Comparison of ENCODE assay signal across 8 mouse cellular contexts in the genomic region with DNA sequence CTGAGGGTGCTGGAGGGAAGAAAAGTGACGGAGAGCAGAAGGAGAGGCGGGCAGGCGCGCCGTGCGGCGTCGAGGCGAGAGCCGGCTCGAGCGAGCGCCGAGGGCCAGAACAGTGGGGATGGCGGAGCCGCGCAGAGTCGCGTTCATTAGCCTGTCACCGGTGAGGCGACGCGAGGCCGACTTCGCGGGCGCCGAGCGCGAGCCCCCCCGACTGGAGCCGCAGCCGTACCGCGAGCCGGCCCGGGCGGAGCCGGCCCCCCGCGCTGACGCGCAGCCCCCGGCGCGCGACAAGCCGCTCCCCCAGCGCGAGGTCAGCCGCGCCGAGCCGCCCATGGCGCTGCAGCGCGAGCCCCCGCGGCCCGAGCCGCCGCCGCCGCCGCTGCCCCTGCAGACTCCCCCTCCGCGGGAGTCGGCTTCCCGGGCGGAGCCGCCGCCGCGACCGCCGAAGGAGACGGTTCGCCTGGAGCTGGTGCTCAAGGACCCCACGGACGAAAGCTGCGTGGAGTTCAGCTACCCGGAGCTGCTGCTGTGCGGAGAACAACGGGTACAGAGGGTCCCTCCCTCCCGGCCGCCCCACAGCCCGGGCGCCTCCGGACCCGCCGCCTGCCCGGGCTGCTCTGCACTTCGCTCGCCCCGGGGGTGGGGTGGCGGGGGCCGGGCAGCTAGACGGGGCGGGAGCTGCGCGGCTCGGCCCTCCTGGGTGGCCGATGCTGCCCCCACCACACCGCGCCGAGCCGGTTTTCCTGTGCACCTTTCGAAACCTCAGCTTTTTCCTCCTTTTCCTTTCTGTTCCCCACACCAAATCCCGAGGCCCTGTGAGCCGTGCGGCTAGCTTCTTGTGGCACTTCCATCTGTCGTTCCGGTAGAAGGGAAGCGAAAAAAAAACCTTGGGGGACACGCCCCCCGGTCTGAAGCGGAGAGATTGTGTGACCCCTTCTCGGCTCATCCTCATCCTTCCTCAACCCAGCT. TPM values are rescaled to one million over a fixed set of nuclear protein-coding genes. Genes with fewer than 3 reads are reported as not detected.
DNase-seq lines count a peak whose midpoint lies in the region; ATAC-seq and TF ChIP-seq lines count a peak whose summit lies in the region.

No protein-coding gene starts in this region.

- H3K4me2 ChIP-seq in intestine, postnatal 0 days (replicated peaks; ENCODE audit: low read depth): peak overlapping the region; percentile 86

- no peak for TF ChIP-seq CTCF in intestine, postnatal 0 days (IDR thresholded peaks at IDR 0.05; ENCODE audit: low read depth)

- peak overlapping the region; percentile 99 for H3K27ac ChIP-seq in intestine, postnatal 0 days (ENCODE audit: low read depth, low read length)

- H3K9me3 ChIP-seq in intestine, postnatal 0 days (ENCODE audit: control insufficient read depth): no peaks in the 10 kb centered on the region

- no peaks in the 10 kb centered on the region for H3K27me3 ChIP-seq in intestine, postnatal 0 days (replicated peaks; ENCODE audit: control insufficient read depth, insufficient read depth, low read length)

- ATAC-seq in intestine, postnatal 0 days: peak; percentile 66

- WGBS in intestine, postnatal 0 days: under 1% methylated on average over 99 of the region's 118 CpGs

- H3K9ac ChIP-seq in intestine, postnatal 0 days (ENCODE audit: low read depth, low read length): peak overlapping the region; percentile 95

- intact Hi-C loops in left cerebral cortex, postnatal 25 days (cut with DNase I): loop anchor here (5.0 kb wide), 1 partner anchor 98 kb away; the partner anchor contains the start of gene Fmc1

- no peaks in the 10 kb centered on the region for H3K36me3 ChIP-seq in intestine, postnatal 0 days (ENCODE audit: control insufficient read depth, insufficient read depth)

- peak; percentile 40 for DNase-seq in adrenal gland, adult 8-10 months
- peak; percentile 75 for DNase-seq in embryo, embryonic 11 days
- peak; percentile 56 to 67 for DNase-seq in gastrocnemius, postnatal 4 days (ENCODE audit: low spot score in 2 of 2)
- DNase-seq in left cerebral cortex, postnatal 25 days (ENCODE audit: low spot score in 2 of 2): peak; percentile 52 to 69
- peak; percentile 73 for DNase-seq in mesoderm, embryonic 11.5 days (ENCODE audit: low read depth, low spot score)
- peak; percentile 20 for DNase-seq in right cerebral cortex, postnatal 4 days
- peak; percentile 66 for DNase-seq in yolk sac, embryonic 10.5 days (ENCODE audit: low spot score)

- peak overlapping the region; percentile 96 for H3K4me3 ChIP-seq in intestine, postnatal 0 days (ENCODE audit: low read depth, low read length)

- H3K4me1 ChIP-seq in intestine, postnatal 0 days (replicated peaks; ENCODE audit: control insufficient read depth, insufficient read depth, low read length): no peaks in the 10 kb centered on the region

RNA-seq across cellular contexts. Expression of gene Ubn2, which starts 0.6 kb away (rescaled TPM):
- total RNA-seq in adrenal gland, adult 8-10 months (2022): 10 to 100 TPM; 26.2 to 50.5 (median 35.0) TPM
- 10 to 100 TPM; 29.2 to 36.9 TPM for total RNA-seq in gastrocnemius, postnatal 4 days (2021)
- polyA plus RNA-seq in intestine, postnatal 0 days (2015; fragmentation: Nextera tagmentation; extraction: Ambion mirVana): 6.9 and 10.2 TPM in 2 replicates
- total RNA-seq in left cerebral cortex, postnatal 25 days (2021): 10 to 100 TPM; 40.0 to 51.6 TPM

RNA-seq across cellular contexts. Expression of gene Ttc26, which starts 53.1 kb away (rescaled TPM):
- total RNA-seq in adrenal gland, adult 8-10 months (2022): 1 to 10 TPM; 3.0 to 8.2 (median 4.7) TPM
- total RNA-seq in gastrocnemius, postnatal 4 days (2021): 1 to 10 TPM; 4.3 TPM
- 0.71 and 0.85 TPM in 2 replicates for polyA plus RNA-seq in intestine, postnatal 0 days (2015; fragmentation: Nextera tagmentation; extraction: Ambion mirVana)
- 10 to 100 TPM; 12.0 to 13.0 TPM for total RNA-seq in left cerebral cortex, postnatal 25 days (2021)

Comparison
In these comparisons a context has a peak if more than half of its experiments do, and no peak if none do; other contexts are left out.
1. Peak in every context shown above with its lines: DNase-seq, ATAC-seq, H3K4me3 ChIP-seq and H3K27ac ChIP-seq.
2. DNase-seq: peak in every context shown above with its lines; median percentile 75 in embryo, embryonic 11 days; 73 in mesoderm, embryonic 11.5 days; 66 in yolk sac, embryonic 10.5 days; 62 in gastrocnemius, postnatal 4 days; 60 in left cerebral cortex, postnatal 25 days; 40 in adrenal gland, adult 8-10 months; 20 in right cerebral cortex, postnatal 4 days.